Mouse (Mus musculus) forebrain, embryonic 12.5 days (tissue): ENCODE results near the gene Rasgef1b. TPM values are rescaled to one million over a fixed set of nuclear protein-coding genes. Genes with fewer than 3 reads are reported as not detected.

Source experiments
- ATAC-seq: fragments of 200-750 bp; cut with Nextera tagmentation; 2 replicates; pipeline ENCODE4 v1.8.0; 2017; ENCODE audit warnings: moderate TSS enrichment; ENCODE audit not compliant: low FRiP score
- H3K27ac ChIP-seq: fragments of 300-500 bp; sonication (generic); 2 replicates; pipeline ENCODE4 v1.5.1; 2016; ENCODE audit warnings: mild to moderate bottlenecking
- H3K27me3 ChIP-seq: fragments of 300-500 bp; sonication (generic); 2 replicates; pipeline ENCODE4 v1.6.1; 2016; ENCODE audit warnings: mild to moderate bottlenecking
- H3K36me3 ChIP-seq: fragments of 300-500 bp; sonication (generic); replicated peaks from 2 replicates; pipeline ENCODE4 v1.6.1; 2016; ENCODE audit warnings: mild to moderate bottlenecking
- H3K4me1 ChIP-seq: fragments of 300-500 bp; sonication (generic); 2 replicates; pipeline ENCODE4 v1.6.1; 2016
- H3K4me2 ChIP-seq: fragments of 300-500 bp; sonication (generic); 2 replicates; pipeline ENCODE4 v1.6.1; 2016; ENCODE audit warnings: mild to moderate bottlenecking, moderate library complexity
- H3K4me3 ChIP-seq: fragments of 300-500 bp; sonication (generic); replicated peaks from 2 replicates; pipeline ENCODE4 v1.5.1; 2016; ENCODE audit warnings: mild to moderate bottlenecking
- H3K9ac ChIP-seq: fragments of 300-500 bp; sonication (generic); 2 replicates; pipeline ENCODE4 v1.6.1; 2016; ENCODE audit warnings: mild to moderate bottlenecking
- H3K9me3 ChIP-seq: fragments of 300-500 bp; sonication (generic); 2 replicates; pipeline ENCODE4 v1.6.1; 2016
- WGBS: fragments of 180-500 bp; shearing (Covaris S2); methylation state at CpG from one replicate; pipeline ENCODE4 v1.1.7; 2016; 5-methylcytosine and 5-hydroxymethylcytosine counted together
- polyA plus RNA-seq: library from polyadenylated mRNA; unstranded; fragments of >200 nt; fragmentation: Nextera tagmentation; extraction: Ambion mirVana; gene quantifications from 2 replicates; pipeline ENCODE4 v1.2.1, GENCODE M21; 2016

Gene Rasgef1b
- polyA plus RNA-seq, 1 experiment from 2014 or later, result 36.6 TPM

DNA sequence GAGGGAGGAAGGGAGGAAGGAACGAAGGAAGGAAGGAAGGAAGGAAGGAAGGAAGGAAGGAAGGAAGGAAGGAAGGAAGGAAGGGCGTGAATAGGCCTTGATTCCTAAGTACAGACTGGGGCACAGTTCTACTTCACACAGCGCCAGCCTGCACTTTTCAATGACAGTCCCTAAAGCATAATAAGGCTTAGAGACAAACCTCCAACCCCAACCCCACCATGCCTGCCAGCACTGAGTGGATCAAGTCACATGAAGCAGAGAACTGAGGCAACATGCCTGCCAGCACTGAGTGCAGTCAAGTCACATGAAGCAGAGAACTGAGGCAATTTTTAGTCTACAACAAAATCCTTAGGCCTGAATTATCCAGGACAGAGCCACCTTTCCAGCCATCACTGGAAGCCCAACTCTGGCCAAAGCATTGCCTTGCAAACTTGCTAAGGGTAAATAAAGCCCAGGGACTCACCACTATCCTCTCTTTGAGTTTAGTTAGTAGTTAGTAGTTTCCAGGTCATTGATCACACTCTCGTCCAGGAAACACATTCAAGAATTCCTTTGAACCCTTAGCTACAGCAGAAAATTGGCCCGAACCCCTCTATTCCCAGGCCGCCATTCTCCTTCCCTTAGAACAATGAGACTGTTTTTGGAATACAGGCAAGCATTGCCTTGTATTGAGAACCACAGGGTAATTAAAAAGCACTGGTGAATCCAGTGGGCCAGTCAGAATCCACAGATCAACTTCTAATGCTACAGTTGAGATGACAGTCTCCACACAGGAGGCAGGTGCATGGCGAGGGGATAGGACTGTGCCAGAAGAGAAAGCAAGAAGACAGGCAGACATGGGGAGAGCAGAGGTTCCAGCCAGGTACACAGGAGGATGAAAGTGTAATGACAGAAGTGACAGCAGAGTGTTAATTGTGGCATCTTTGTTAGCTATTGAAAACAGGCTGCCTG, 513.4 kb downstream of the Rasgef1b start:
- peaks cover 13% of the 10 kb centered on the region; the same call in 1 of the 2 replicates for H3K4me1 ChIP-seq
- no peak overlapping the region for H3K9ac ChIP-seq
- H3K9me3 ChIP-seq, result no peaks in the 10 kb centered on the region
- peaks cover 33% of the 10 kb centered on the region for H3K36me3 ChIP-seq
- H3K4me3 ChIP-seq, result no peak overlapping the region
- H3K27ac ChIP-seq, result peak overlapping the region; percentile 48; the same call in 1 of the 2 replicates
- H3K27me3 ChIP-seq, result no peaks in the 10 kb centered on the region
- no peak overlapping the region for H3K4me2 ChIP-seq
- WGBS, result 41% methylated on average over 7 of the region's 7 CpGs
- peak; percentile 44; the same call in 1 of the 2 replicates for ATAC-seq

GRCm38 (mm10) chr5:99214400-99214799, 514.5 kb downstream of the Rasgef1b start:
- no peak overlapping the region for H3K27ac ChIP-seq
- 89% methylated on average over 6 of the region's 6 CpGs for WGBS

GRCm38 (mm10) chr5:99213211-99213610, 515.7 kb downstream of the Rasgef1b start:
- WGBS, result 79% methylated on average over 6 of the region's 6 CpGs
- no peak overlapping the region for H3K4me2 ChIP-seq
- no peak overlapping the region for H3K9ac ChIP-seq
- H3K27ac ChIP-seq, result no peak overlapping the region
- H3K36me3 ChIP-seq, result peaks cover 18% of the 10 kb centered on the region
- no peaks in the 10 kb centered on the region for H3K9me3 ChIP-seq
- H3K4me3 ChIP-seq, result no peak overlapping the region
- peaks cover 10% of the 10 kb centered on the region; the same call in 1 of the 2 replicates for H3K4me1 ChIP-seq
- no peak for ATAC-seq
- no peaks in the 10 kb centered on the region for H3K27me3 ChIP-seq

More at GRCm38 (mm10) chr5:99214400-99214799, 514.5 kb downstream of the Rasgef1b start:
- no peak overlapping the region for H3K9ac ChIP-seq
- no peak for ATAC-seq
- peaks cover 13% of the 10 kb centered on the region; the same call in 1 of the 2 replicates for H3K4me1 ChIP-seq
- no peaks in the 10 kb centered on the region for H3K27me3 ChIP-seq
- peaks cover 27% of the 10 kb centered on the region for H3K36me3 ChIP-seq
- no peak overlapping the region for H3K4me3 ChIP-seq
- H3K4me2 ChIP-seq, result no peak overlapping the region
- no peaks in the 10 kb centered on the region for H3K9me3 ChIP-seq

- Histone ChIP-seq H3K27me3 (peaks cover 8% of the 10 kb centered on the region; the same call in 1 of the 2 replicates), H3K4me3 (no peak overlapping the region), H3K4me2 (no peak overlapping the region), H3K4me1 (no peaks in the 10 kb centered on the region), H3K36me3 (no peaks in the 10 kb centered on the region), H3K27ac (no peak overlapping the region), H3K9me3 (no peaks in the 10 kb centered on the region), H3K9ac (no peak overlapping the region)
- no peak for ATAC-seq
- 94% methylated on average over 2 of the region's 2 CpGs for WGBS
Measured at GRCm38 (mm10) chr5:99203475-99203874, 525.4 kb downstream of the Rasgef1b start.

GRCm38 (mm10) chr5:99202074-99202837, 526.6 kb downstream of the Rasgef1b start:
- WGBS, result 54% methylated on average over 15 of the region's 15 CpGs
- H3K4me3 ChIP-seq, result no peak overlapping the region
- peak; percentile 44; the same call in 1 of the 2 replicates for ATAC-seq
- no peak overlapping the region for H3K27ac ChIP-seq
- H3K9me3 ChIP-seq, result no peaks in the 10 kb centered on the region
- peaks cover 8% of the 10 kb centered on the region; the same call in 1 of the 2 replicates for H3K27me3 ChIP-seq
- peak overlapping the region; percentile 25 for H3K4me2 ChIP-seq
- H3K4me1 ChIP-seq, result no peaks in the 10 kb centered on the region
- H3K36me3 ChIP-seq, result no peaks in the 10 kb centered on the region
- no peak overlapping the region for H3K9ac ChIP-seq

GRCm38 (mm10) chr5:99195436-99195835, 533.4 kb downstream of the Rasgef1b start:
- no peaks in the 10 kb centered on the region for H3K27me3 ChIP-seq
- H3K9ac ChIP-seq, result no peak overlapping the region
- H3K4me2 ChIP-seq, result no peak overlapping the region
- no peak overlapping the region for H3K4me3 ChIP-seq
- no peak overlapping the region for H3K27ac ChIP-seq
- H3K4me1 ChIP-seq, result peaks cover 5% of the 10 kb centered on the region
- ATAC-seq, result no peak
- no peaks in the 10 kb centered on the region for H3K36me3 ChIP-seq
- 96% methylated on average over 5 of the region's 5 CpGs for WGBS
- H3K9me3 ChIP-seq, result no peaks in the 10 kb centered on the region

- Histone ChIP-seq H3K4me3 (no peak overlapping the region), H3K27me3 (no peaks in the 10 kb centered on the region), H3K9ac (no peak overlapping the region), H3K36me3 (no peaks in the 10 kb centered on the region), H3K27ac (no peak overlapping the region), H3K9me3 (no peaks in the 10 kb centered on the region), H3K4me2 (no peak overlapping the region), H3K4me1 (peaks cover 5% of the 10 kb centered on the region)
- WGBS, result 57% methylated on average over 26 of the region's 26 CpGs
- ATAC-seq, result no peak
Measured at GRCm38 (mm10) chr5:99190941-99191800, 537.7 kb downstream of the Rasgef1b start.

GRCm38 (mm10) chr5:99183637-99184036, 545.2 kb downstream of the Rasgef1b start:
- no peaks in the 10 kb centered on the region for H3K36me3 ChIP-seq
- H3K27me3 ChIP-seq, result no peaks in the 10 kb centered on the region
- H3K4me2 ChIP-seq, result no peak overlapping the region
- H3K27ac ChIP-seq, result no peak overlapping the region
- 92% methylated on average over 7 of the region's 7 CpGs for WGBS
- no peaks in the 10 kb centered on the region for H3K9me3 ChIP-seq
- H3K9ac ChIP-seq, result no peak overlapping the region
- ATAC-seq, result no peak
- H3K4me3 ChIP-seq, result no peak overlapping the region
- no peaks in the 10 kb centered on the region for H3K4me1 ChIP-seq

- Histone ChIP-seq H3K36me3 (no peaks in the 10 kb centered on the region), H3K4me3 (no peak overlapping the region), H3K4me2 (no peak overlapping the region), H3K27ac (no peak overlapping the region), H3K9me3 (no peaks in the 10 kb centered on the region), H3K27me3 (no peaks in the 10 kb centered on the region), H3K9ac (no peak overlapping the region), H3K4me1 (no peaks in the 10 kb centered on the region)
- WGBS, result 80% methylated on average over 8 of the region's 8 CpGs
- ATAC-seq, result no peak
Measured at GRCm38 (mm10) chr5:99174608-99175385, 554.1 kb downstream of the Rasgef1b start.

DNA sequence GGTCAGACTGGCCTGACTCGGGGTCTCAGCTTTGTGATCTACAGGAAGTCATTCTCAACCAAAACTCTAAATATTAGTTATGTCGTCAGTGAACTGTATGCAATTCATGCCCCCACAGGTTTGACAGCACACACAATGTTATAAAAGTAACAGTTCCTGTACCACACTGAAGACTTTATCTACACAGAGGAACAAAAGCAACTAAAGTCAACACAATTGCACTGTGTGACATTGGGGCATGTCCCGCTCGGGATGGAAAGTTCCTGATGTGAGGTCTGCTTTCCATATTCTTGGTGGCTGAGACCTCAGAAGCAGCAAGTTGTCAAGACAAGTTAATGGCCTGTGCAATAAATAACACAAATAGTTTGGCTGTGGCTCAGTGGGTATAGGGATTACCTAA, 559.0 kb downstream of the Rasgef1b start:
- Histone ChIP-seq H3K27me3 (no peaks in the 10 kb centered on the region), H3K9me3 (no peaks in the 10 kb centered on the region), H3K4me2 (no peak overlapping the region), H3K36me3 (no peaks in the 10 kb centered on the region), H3K9ac (no peak overlapping the region), H3K4me1 (no peaks in the 10 kb centered on the region), H3K27ac (no peak overlapping the region), H3K4me3 (no peak overlapping the region)
- 88% methylated on average over 4 of the region's 4 CpGs for WGBS
- no peak for ATAC-seq

GRCm38 (mm10) chr5:99167767-99168166, 561.1 kb downstream of the Rasgef1b start:
- Histone ChIP-seq H3K36me3 (no peaks in the 10 kb centered on the region), H3K9ac (no peak overlapping the region), H3K9me3 (no peaks in the 10 kb centered on the region), H3K27ac (no peak overlapping the region), H3K4me2 (no peak overlapping the region), H3K4me3 (no peak overlapping the region), H3K4me1 (no peaks in the 10 kb centered on the region), H3K27me3 (no peaks in the 10 kb centered on the region)
- WGBS, result 95% methylated on average over 5 of the region's 5 CpGs
- ATAC-seq, result no peak
